Mouse (Mus musculus): ENCODE data around the gene Mrpl23.

GRCm38 (mm10) chr7:142579069-142579468 is 46.6 kb downstream of the Mrpl23 start:
- TF ChIP-seq POLR2A (IDR thresholded peaks at IDR 0.05; ENCODE audit: low read depth, low read length): no peak
- no peak for TF ChIP-seq CTCF (IDR thresholded peaks at IDR 0.05; ENCODE audit: extremely low read depth, insufficient read depth, insufficient read length, insufficient replicate concordance)

Measured in spleen, adult 2 months (tissue).